Mouse (Mus musculus) A20 (cell line): ENCODE results near the gene Cd53.

Experiments
- DNase-seq: peaks from one replicate; pipeline ENCODE4 v3.0.0-alpha.2; 2011; ENCODE audit warnings: low read depth, low spot score

Gene Cd53

DNA sequence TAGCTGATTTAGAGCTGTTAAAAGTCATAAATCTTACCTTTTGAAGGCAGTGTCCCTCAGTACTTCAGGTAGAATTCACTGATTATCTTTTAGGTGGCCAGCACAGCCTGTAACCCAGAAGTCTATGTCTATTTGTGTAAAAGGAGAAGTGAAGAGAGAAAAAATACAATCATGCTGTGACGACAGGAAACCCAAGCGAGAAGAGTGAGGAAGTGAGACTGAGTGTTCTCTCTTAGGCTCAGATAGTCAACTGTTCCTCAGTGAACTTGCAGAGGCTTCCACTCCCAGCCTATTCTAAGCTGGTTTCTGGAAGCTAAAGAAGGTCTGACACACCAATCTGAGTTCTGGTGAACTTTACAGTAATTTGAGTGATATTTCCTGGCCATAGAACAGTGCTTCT, at the start of gene Cd53:
Gene Cd53 (minus strand): TSS at position 220 of the 400 bp plus-strand sequence.
- DNase-seq: peak; percentile 89

DNA sequence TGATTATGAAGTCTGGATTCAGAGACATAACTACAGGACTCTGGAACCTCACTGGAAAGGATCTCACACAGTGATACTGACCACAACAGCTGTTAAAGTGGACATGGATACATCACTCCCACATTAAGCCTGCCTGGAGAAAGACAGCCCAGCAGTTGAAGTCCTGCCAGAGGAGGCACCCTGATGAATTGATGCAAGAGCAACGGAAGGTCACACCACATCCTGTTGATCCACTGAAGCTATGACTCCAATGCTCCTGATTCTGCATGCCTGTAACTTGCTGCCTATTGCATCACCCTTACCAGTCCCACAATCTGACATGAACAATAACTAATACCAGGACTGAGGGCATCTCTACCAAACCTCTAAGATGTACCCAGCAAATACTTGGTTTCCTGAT, 42.2 kb upstream of the Cd53 start:
- DNase-seq: no peak

DNA sequence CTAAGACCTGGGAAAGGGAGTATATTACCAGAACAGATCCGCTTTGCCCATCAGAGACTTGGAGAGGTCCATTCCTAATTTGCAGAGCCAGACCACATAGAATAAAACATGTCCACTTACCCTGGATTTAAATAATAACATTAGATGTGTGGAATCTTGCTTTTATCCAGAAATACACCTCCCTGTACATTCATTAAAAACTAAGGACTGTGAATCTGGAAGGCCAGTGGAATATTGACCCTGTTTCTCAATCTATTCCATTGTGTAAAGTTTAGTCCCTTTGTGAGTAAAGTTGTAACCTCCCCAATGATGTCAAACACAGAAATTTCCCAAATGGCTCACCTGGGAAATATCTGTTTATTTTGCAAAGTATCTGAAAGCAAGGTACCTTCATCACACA, 36.2 kb upstream of the Cd53 start, which contains the start of gene Olfr266:
Gene Olfr266 (minus strand): TSS at position 101 of the 400 bp plus-strand sequence.
- DNase-seq: no peak

DNA sequence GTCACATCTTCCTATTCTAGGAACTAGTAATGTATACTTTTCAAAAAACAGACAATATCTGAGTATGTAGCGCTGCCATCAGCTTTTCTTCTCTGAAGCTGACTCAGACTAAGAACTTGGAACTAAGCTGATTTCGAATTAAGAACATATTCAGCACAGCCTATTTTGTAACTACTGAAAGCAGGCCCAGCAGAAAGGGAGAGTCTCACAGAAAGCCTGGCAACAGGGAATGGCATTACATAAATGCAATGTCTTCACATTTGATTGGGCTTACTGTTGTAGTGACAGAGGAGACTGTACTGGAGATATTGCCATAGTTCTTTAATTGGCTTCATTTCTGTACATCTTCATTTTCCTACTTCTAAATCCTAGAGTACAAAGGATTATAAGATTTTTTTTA, 27.7 kb upstream of the Cd53 start:
- DNase-seq: no peak

DNA sequence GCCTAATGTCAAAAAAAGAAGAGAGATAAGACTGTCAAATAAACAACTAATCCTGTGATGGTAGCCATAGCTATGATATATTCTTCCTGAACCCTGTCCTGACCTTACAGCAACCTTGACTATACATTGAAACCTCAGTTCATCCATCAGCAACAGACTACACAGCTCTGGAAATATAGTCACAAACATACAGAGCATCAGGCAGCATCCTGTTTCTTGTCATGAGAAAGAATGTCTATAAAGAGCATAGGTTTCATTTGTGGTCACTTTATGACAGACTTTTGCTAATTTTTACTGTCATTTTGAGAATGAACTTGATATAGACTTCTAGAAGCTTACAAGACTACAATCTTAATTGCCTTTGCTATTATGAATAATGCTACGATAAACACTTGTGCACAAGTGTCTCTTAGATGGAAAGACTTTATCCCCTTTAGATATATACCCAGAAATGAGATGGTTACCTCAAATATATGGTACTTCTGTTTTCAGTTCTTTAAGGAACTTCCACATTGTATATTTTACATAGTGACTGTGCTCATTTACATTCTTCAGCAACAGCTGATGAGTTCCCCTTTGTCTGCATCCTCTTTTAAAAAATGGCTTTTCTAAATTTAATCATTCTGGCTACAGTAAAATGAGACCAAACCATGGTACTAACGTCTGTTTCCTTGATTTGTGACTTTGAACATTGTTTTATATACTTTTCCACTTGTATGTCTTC, 19.2 kb upstream of the Cd53 start:
- peak; percentile 36 for DNase-seq

DNA sequence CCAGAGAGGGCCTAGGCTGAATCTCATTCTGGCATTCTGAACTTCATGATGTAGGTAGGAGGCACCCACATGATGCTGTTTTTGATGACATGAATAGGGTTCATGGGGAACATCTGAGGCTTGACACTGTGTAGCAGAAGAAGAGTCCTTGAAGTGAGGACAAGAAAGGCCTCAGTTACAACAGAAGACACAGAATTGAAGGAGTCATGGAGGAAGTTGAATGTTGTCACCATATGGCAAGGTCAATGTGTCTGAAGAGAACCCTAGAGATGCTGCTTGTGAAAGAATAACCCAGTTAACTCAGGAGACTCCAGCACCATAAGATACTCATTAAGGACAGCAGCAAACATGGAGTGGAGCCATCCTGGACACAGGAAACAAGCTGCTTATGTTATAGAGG, 8.1 kb upstream of the Cd53 start:
- DNase-seq: no peak

DNA sequence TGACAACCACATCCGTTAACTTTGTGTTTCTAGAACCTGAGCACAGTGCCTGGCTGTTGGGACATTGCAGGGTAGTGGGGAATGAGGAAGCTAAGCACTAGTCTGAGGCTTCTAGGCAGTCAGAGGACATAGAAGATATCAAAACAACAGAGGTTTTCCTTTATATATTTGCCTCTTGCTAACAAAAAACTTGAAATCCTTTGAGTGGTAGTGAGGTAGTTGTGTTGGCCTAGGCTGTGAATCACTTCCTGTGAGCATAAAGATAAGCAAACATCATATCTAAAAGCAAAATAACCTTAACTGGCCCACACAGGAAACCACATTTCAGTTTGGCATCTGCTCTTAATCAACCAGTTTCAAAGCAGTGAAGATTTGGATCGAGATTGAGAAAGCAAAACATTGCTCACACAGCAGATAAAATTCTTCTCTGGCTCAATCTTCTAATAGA, 1.5 kb downstream of the Cd53 start:
- DNase-seq: peak; percentile 77

DNA sequence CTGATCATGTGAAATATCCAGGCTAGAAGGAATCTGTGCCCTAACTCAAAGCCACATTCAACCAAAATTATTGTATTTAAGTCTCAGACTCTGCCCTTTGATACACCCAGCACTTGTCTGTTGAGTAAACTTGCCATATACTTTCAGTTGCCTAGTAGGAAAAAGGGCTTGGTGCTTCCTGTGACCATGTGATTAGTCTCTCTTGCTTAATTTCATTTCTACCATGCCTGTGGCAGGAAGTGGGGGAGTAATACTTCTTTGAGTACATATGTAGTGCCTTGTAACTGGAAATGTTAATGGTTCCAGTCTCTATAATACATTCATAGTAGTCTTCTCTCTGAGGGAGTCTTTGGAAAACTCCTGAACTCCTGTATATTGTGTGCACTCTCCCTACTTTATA, 2.0 kb downstream of the Cd53 start:
- no peak for DNase-seq

DNA sequence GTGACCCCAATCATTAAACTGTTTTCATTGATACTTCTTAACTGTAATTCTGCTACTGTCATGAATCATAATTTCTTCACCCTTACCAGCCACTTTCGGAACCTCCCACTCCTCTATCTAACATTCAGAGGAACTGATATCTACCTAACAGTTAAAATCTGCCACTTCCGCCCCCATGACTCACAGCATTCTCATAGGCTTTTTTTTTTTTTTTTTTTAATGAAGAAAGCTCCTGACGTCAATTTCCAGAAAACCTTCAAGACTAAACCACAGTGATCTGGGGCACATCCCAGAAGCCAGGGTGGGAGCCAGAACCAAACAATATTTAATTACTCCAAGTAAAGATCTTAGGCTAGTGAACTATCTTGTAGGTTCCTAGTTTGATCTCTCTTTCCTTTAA, 4.8 kb downstream of the Cd53 start:
- peak; percentile 40 for DNase-seq

DNA sequence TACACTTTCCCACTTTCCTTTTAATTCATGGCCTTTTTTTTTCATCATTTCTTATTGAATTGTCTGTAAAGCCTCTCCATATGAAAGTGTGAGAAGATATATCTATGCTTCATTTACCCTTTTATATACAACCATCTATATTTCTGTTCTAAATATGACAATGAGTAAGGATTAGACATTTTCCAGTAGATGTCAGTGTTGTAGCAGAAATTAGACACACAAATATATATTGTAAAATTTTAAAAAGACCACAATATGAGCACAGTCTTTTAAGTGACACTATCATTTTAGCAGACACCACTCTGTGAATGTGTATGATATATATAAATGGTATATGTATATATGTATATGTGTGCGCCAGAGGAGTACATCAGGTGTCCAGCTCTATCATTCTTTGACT, 18.1 kb downstream of the Cd53 start:
- peak; percentile 32 for DNase-seq

DNA sequence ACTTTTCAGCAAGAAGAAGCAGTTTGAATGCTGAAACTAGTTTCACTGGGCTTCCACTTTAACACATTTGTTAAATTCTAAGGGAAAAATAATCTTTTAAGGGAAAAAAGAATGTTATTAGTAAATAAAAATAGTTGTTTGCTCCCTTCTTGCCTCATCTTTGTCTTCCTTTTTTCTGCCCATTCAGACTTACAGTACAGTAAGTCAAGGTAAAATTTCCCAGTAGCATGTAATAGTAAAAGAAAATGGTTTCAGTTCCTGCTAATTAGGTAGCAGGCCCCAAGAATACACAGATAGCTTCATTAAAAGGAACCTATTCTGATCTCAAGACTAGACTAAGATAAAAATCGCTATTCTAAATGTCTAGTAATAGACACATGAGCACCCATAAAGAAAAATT, 34.1 kb downstream of the Cd53 start:
- DNase-seq: peak; percentile 66

DNA sequence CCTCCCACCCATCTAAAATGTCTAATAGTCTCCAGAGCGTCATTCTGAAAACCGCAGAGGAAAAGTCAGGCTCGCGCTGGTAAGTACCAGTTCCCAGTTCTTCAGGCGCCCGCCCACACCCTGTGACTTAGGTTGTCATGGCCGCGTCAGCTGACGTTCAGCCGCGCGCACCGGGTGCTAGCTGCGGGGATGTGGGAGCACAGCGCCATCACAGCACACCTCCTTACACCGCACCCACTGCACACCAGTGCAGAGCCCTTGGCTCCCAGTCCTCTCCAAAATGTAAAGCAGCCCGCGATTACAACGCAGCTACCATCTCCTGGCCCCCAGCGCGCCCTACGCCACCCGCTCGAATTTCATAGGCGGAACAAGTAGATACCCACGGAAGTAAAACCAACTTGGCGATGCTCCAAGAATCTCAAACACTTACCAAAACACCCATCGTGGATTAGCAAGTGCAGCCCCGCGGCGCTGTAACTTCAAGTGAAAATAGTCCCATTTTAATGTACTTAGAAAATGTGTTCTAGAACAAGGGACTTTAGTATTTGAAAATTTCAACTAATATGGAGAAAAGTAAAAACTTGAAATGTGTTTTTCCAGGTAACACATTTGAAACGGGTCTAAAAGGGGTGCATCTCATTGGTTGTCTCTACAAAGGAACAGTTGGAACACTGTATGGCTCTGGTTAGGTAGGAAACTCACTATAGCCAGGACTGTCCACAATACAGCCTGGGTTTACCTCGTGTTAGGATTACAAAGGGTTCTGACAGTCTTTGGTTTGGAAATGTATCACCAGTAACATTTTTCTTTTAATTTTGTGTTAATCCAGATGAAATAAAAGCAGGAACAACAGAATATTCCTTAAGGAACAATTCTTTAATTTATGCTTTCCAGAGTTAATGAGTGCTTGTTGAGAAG, 67.7 kb downstream of the Cd53 start:
- peak; percentile 97 for DNase-seq

DNA sequence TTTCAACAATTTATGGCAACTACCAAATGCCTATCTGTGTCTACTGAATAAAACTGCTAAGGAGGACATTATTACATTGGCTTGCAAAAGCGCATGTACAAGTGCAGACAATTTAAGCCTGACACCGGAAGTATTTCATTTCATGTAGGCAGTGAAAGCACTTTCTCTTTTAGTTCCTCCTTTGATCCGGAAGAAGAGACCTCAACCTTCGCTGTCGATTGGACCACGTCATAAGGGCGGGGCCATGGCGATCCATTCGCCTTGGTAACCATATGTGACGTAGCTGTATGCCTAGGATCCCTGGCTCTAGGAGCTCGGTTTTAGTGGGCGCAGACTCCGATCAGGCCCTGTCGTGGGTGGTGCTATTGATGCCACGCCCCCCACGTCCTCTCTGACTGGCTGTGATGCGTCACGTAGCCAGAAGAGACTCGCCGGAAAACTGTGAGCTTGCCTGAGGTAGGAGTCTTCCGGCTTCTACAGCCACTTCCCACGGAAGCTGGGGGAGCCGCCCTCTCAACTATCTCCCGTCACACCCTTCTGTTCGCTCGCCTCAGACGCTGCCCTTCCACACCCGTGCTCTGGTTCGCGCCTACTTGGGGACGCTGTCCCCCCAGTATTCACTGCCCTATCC, 68.4 kb downstream of the Cd53 start:
- DNase-seq: peak; percentile 99
